Mouse (Mus musculus) liver, adult 2 months (tissue): ENCODE measurements at regions not wholly inside any gene's neighbourhood (a gene's known extent, or its start where the extent isn't known, plus 50 kb on each side); places are given as distances from the start of the nearest gene placed in this dataset.
"Not testable (repeated sequence)": the region's sequence is repeated elsewhere in the genome, so short reads cannot be mapped to it uniquely, and the experiment has no call there.

ENCODE experiments used
- DNase-seq: peaks from one replicate; pipeline ENCODE4 v3.0.0-alpha.2; 2011; ENCODE audit warnings: low read depth, low spot score; ENCODE audit errors: extremely low read depth
- H3K27ac ChIP-seq: fragments of 200-500 bp; replicated peaks from 2 replicates; pipeline ENCODE4 v1.5.1; 2012; ENCODE audit warnings: low read depth, mild to moderate bottlenecking, control low read depth, inconsistent platforms, low read length; ENCODE audit not compliant: insufficient read depth
- H3K27me3 ChIP-seq: fragments of 200-500 bp; 2 replicates; pipeline ENCODE4 v1.6.1; 2012; ENCODE audit warnings: mild to moderate bottlenecking, moderate library complexity, low read length, inconsistent platforms; ENCODE audit not compliant: control insufficient read depth, insufficient read depth
- H3K36me3 ChIP-seq: fragments of 200-500 bp; 2 replicates; pipeline ENCODE4 v1.6.1; 2012; ENCODE audit warnings: low read length, inconsistent platforms; ENCODE audit not compliant: control insufficient read depth, insufficient read depth
- H3K4me1 ChIP-seq: fragments of 200-500 bp; 2 replicates; pipeline ENCODE4 v1.6.1; 2011; ENCODE audit warnings: low read length; ENCODE audit not compliant: control insufficient read depth, insufficient read depth
- H3K4me3 ChIP-seq: fragments of 200-500 bp; 2 replicates; pipeline ENCODE4 v1.5.1; 2011; ENCODE audit warnings: low read depth, mild to moderate bottlenecking, control low read depth, low read length, moderate library complexity; ENCODE audit not compliant: insufficient read depth
- H3K79me2 ChIP-seq: fragments of 200-500 bp; 2 replicates; pipeline ENCODE4 v1.6.1; 2012; ENCODE audit warnings: inconsistent platforms, mild to moderate bottlenecking, low read length, moderate library complexity; ENCODE audit not compliant: control insufficient read depth, insufficient read depth
- H3K9ac ChIP-seq: fragments of 200-500 bp; 2 replicates; pipeline ENCODE4 v1.6.1; 2012; ENCODE audit warnings: low read depth, mild to moderate bottlenecking, control low read depth, inconsistent platforms, low read length
- CTCF ChIP-seq: fragments of 200-500 bp; IDR thresholded peaks from 2 replicates; pipeline ENCODE4 v1.5.1; 2011; ENCODE audit warnings: low read depth, low read length, control low read depth
- POLR2A ChIP-seq: fragments of 200-500 bp; IDR thresholded peaks from 2 replicates; pipeline ENCODE4 v1.6.1; 2011; ENCODE audit warnings: low read length, control low read depth; ENCODE audit not compliant: insufficient read depth; ENCODE audit errors: extremely low read depth
- WGBS: fragments of 180-500 bp; shearing (Covaris S2); methylation state at CpG from one replicate; pipeline ENCODE4 v1.1.7; 2018; 5-methylcytosine and 5-hydroxymethylcytosine counted together

GRCm38 (mm10) chr16:9043271-9043670 is 213.4 kb downstream of the 1810013L24Rik start:
- H3K27me3 ChIP-seq = no peaks in the 10 kb centered on the region
- no peak for TF ChIP-seq CTCF
- no peak for TF ChIP-seq POLR2A
- no peak for DNase-seq
- no peak overlapping the region for H3K27ac ChIP-seq
- 82% methylated on average over 6 of the region's 6 CpGs for WGBS
- no peak overlapping the region for H3K9ac ChIP-seq
- no peaks in the 10 kb centered on the region for H3K36me3 ChIP-seq
- H3K4me3 ChIP-seq = no peak overlapping the region
- H3K4me1 ChIP-seq = no peaks in the 10 kb centered on the region
- no peaks in the 10 kb centered on the region for H3K79me2 ChIP-seq

DNA sequence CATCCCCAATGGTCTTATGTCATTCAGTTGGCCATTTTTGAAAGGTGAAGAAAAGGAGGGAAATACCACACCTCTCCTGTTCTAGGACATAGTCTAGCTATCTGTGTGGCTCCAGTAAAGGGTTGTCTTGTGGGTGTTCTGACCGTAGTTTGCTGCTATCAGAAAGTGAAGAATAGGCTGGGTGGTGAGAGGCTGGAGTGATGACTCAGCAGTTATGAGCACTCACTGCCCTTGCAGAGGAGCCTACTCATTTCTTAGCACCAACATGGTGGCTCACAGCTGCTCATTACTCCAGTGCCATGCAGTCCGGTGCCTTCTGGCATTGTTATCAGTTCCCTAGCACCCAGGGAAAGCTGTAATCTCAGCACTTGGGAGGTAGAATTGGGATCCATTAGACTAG is 217.0 kb downstream of the 1810013L24Rik start:
- no peak for DNase-seq
- H3K4me3 ChIP-seq = no peak overlapping the region
- WGBS = 67% methylated on average over 2 of the region's 2 CpGs
- no peaks in the 10 kb centered on the region for H3K36me3 ChIP-seq
- no peak overlapping the region for H3K9ac ChIP-seq
- H3K27me3 ChIP-seq = no peaks in the 10 kb centered on the region
- H3K27ac ChIP-seq = no peak overlapping the region
- no peaks in the 10 kb centered on the region for H3K79me2 ChIP-seq
- H3K4me1 ChIP-seq = no peaks in the 10 kb centered on the region
- TF ChIP-seq POLR2A (no peak), CTCF (no peak)

GRCm38 (mm10) chr16:9054415-9054814 is 224.5 kb downstream of the 1810013L24Rik start:
- H3K36me3 ChIP-seq = no peaks in the 10 kb centered on the region
- TF ChIP-seq POLR2A (no peak), CTCF (no peak)
- H3K9ac ChIP-seq = no peak overlapping the region
- no peaks in the 10 kb centered on the region for H3K4me1 ChIP-seq
- H3K27me3 ChIP-seq = no peaks in the 10 kb centered on the region
- no peaks in the 10 kb centered on the region for H3K79me2 ChIP-seq
- WGBS = 68% methylated on average over 4 of the region's 4 CpGs
- H3K27ac ChIP-seq = no peak overlapping the region
- no peak overlapping the region for H3K4me3 ChIP-seq
- DNase-seq = no peak

DNA sequence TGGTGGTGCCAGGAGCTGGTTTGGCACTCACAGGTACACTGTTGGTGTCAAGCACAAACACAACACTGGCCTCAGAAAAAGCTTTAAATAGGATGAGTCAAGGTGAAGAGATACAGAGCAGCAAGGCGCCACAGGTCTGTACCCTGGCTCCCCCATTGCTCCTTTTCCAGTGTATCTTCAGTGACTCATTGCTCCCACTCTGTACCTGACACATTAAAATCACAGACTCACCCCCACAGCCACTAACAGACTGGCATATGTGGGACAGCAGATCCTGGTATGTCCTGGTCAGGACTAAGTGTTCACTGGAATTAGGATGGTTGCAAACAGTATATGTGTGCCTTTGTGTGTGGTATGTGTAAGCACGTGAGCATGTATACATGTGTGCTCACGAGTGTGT is 226.5 kb downstream of the 1810013L24Rik start:
- no peaks in the 10 kb centered on the region for H3K79me2 ChIP-seq
- no peak overlapping the region for H3K27ac ChIP-seq
- H3K9ac ChIP-seq = no peak overlapping the region
- no peaks in the 10 kb centered on the region for H3K4me1 ChIP-seq
- TF ChIP-seq POLR2A = no peak
- no peak for TF ChIP-seq CTCF
- DNase-seq = no peak
- H3K27me3 ChIP-seq = no peaks in the 10 kb centered on the region
- H3K36me3 ChIP-seq = no peaks in the 10 kb centered on the region
- WGBS = 65% methylated on average over 3 of the region's 3 CpGs
- H3K4me3 ChIP-seq = no peak overlapping the region

- DNase-seq = no peak
- no peak overlapping the region for H3K9ac ChIP-seq
- H3K79me2 ChIP-seq = no peaks in the 10 kb centered on the region
- H3K4me3 ChIP-seq = no peak overlapping the region
- WGBS = 87% methylated on average over 4 of the region's 4 CpGs
- no peaks in the 10 kb centered on the region for H3K4me1 ChIP-seq
- TF ChIP-seq CTCF (no peak), POLR2A (no peak)
- no peaks in the 10 kb centered on the region for H3K27me3 ChIP-seq
- no peak overlapping the region for H3K27ac ChIP-seq
- no peaks in the 10 kb centered on the region for H3K36me3 ChIP-seq
These were observed 241.6 kb downstream of the 1810013L24Rik start for GRCm38 (mm10) chr16:9071526-9071925.

GRCm38 (mm10) chr16:9071956-9072355 is 242.1 kb downstream of the 1810013L24Rik start:
- not testable (repeated sequence) for H3K27me3 ChIP-seq, DNase-seq, H3K27ac ChIP-seq, H3K4me3 ChIP-seq, H3K9ac ChIP-seq, H3K79me2 ChIP-seq, H3K4me1 ChIP-seq, H3K36me3 ChIP-seq
- 81% methylated on average over 5 of the region's 5 CpGs for WGBS
